Mouse (Mus musculus) cerebellum, postnatal 10 days (tissue): ENCODE data around the gene Acin1.
A peak's percentile ranks its signal among the peaks of the same experiment; 100 is the strongest.

Source experiments
- DNase-seq, 2 experiments: peaks; one replicate each; pipeline ENCODE4 v3.0.0; 2021; ENCODE audit warnings: mixed read lengths in 2 of 2

The Acin1 gene

GRCm38 (mm10) chr14:54603686-54604085, 83.0 kb downstream of the Acin1 start:
- peak; percentile 44 to 59 for DNase-seq

GRCm38 (mm10) chr14:54603038-54603654, 83.6 kb downstream of the Acin1 start:
- peak; percentile 97 to 98 for DNase-seq

- peak; percentile 45 to 62 for DNase-seq
These were observed 84.1 kb downstream of the Acin1 start for GRCm38 (mm10) chr14:54602613-54603012.

- no peak for DNase-seq
These were observed 85.1 kb downstream of the Acin1 start for GRCm38 (mm10) chr14:54601601-54602000.

GRCm38 (mm10) chr14:54597084-54597483, 89.6 kb downstream of the Acin1 start:
- no peak for DNase-seq

GRCm38 (mm10) chr14:54594631-54595414, 91.9 kb downstream of the Acin1 start:
- DNase-seq = peak in 1 of 2 experiments; percentile 26

GRCm38 (mm10) chr14:54594055-54594454, 92.7 kb downstream of the Acin1 start:
- DNase-seq = peak in 1 of 2 experiments; percentile 43

GRCm38 (mm10) chr14:54592319-54592934, 94.3 kb downstream of the Acin1 start:
- DNase-seq = peak; percentile 66 to 68
